Mouse (Mus musculus): ENCODE measurements at regions not wholly inside any gene's neighbourhood (a gene's known extent, or its start where the extent isn't known, plus 50 kb on each side); places are given as distances from the start of the nearest gene placed in this dataset.

DNA sequence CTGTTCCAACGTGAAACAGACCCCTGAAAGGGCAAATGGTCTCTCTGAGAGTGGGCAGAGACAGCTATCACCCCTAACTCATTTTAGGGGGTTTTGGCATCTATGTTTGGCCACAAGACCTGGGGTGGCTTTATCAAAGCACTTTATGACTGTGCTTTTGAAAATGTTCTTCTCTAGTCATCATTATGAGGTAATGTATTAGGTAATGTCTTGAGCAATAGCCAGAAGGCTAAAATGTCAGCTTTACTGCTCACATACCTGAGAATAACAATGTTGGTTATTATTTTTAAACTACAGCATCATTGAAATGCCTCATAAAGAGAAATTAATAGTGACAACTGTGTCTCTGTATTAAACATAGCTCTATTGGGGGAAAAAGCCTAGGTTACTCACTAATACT, 129.9 kb upstream of the Rnd3 start:
- Histone ChIP-seq H3K36me3 (ENCODE audit: control insufficient read depth, insufficient read depth, low read length) (no peaks in the 10 kb centered on the region), H3K27ac (ENCODE audit: insufficient read depth, low read depth, low read length) (no peak overlapping the region), H3K4me1 (ENCODE audit: control insufficient read depth, insufficient read depth, insufficient read length, low read length) (no peaks in the 10 kb centered on the region), H3K27me3 (ENCODE audit: control insufficient read depth, insufficient read depth, low read length) (no peaks in the 10 kb centered on the region), H3K4me3 (ENCODE audit: low read depth, low read length) (no peak overlapping the region)
- TF ChIP-seq CTCF (IDR thresholded peaks at IDR 0.05; ENCODE audit: extremely low read depth, insufficient read length, insufficient replicate concordance, low read depth, low read length) = no peak
- no peak for TF ChIP-seq POLR2A (IDR thresholded peaks at IDR 0.05; ENCODE audit: low read depth, low read length)
- WGBS = 61% methylated on average over 1 of the region's 1 CpGs

- Histone ChIP-seq H3K4me1 (ENCODE audit: control insufficient read depth, insufficient read depth, insufficient read length, low read length) (no peaks in the 10 kb centered on the region), H3K36me3 (ENCODE audit: control insufficient read depth, insufficient read depth, low read length) (no peaks in the 10 kb centered on the region), H3K27me3 (ENCODE audit: control insufficient read depth, insufficient read depth, low read length) (no peaks in the 10 kb centered on the region), H3K27ac (ENCODE audit: insufficient read depth, low read depth, low read length) (no peak overlapping the region), H3K4me3 (ENCODE audit: low read depth, low read length) (no peak overlapping the region)
- TF ChIP-seq CTCF (IDR thresholded peaks at IDR 0.05; ENCODE audit: extremely low read depth, insufficient read length, insufficient replicate concordance, low read depth, low read length) (no peak), POLR2A (IDR thresholded peaks at IDR 0.05; ENCODE audit: low read depth, low read length) (no peak)
- WGBS = 79% methylated on average over 4 of the region's 4 CpGs
Observed at GRCm38 (mm10) chr2:51278356-51278755, 129.4 kb upstream of the Rnd3 start.

DNA sequence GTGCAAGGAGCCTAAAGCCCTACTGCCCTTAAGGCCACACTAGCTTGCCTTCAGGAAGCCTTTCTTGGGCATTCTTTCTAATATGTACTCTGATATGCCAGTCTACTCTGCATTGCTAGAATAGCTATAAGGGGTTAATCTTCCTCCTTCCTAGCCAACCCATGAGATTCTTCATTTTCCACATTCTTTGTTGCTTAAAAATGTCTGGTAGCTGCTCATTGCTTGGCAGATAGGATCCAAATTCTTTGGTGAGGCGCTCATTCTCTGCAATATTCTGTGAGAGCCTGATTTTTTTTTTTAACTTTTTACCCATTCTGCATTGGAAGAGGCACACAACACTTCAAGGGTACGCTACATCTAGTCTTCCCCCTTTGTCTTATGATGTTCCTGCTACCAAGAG, 127.7 kb upstream of the Rnd3 start:
- Histone ChIP-seq H3K4me3 (ENCODE audit: low read depth, low read length) (no peak overlapping the region), H3K4me1 (ENCODE audit: control insufficient read depth, insufficient read depth, insufficient read length, low read length) (no peaks in the 10 kb centered on the region), H3K27me3 (ENCODE audit: control insufficient read depth, insufficient read depth, low read length) (no peaks in the 10 kb centered on the region), H3K36me3 (ENCODE audit: control insufficient read depth, insufficient read depth, low read length) (no peaks in the 10 kb centered on the region), H3K27ac (ENCODE audit: insufficient read depth, low read depth, low read length) (no peak overlapping the region)
- 73% methylated on average over 2 of the region's 2 CpGs for WGBS
- TF ChIP-seq POLR2A (IDR thresholded peaks at IDR 0.05; ENCODE audit: low read depth, low read length) (no peak), CTCF (IDR thresholded peaks at IDR 0.05; ENCODE audit: extremely low read depth, insufficient read length, insufficient replicate concordance, low read depth, low read length) (no peak)

DNA sequence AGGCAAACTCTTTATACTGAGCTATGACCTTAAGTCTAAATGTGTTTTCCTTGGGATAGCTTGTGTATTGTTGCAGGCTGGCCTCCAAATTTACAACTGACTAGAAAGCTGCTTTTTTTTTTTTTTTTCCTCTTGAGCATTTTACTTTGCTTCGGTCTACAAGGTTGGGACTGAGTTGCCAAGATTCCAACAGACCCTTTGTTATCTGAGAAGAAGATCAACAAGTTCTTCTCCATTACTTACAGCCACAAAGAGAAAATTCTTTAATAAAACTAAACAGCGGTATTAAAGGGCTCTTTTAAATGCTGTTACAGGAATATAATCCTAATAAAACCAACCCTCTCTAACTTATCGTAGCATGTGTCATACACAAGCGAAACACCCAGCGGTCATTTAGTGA, 124.4 kb upstream of the Rnd3 start:
- 48% methylated on average over 5 of the region's 5 CpGs for WGBS
- Histone ChIP-seq H3K4me1 (ENCODE audit: control insufficient read depth, insufficient read depth, insufficient read length, low read length) (no peaks in the 10 kb centered on the region), H3K4me3 (ENCODE audit: low read depth, low read length) (no peak overlapping the region), H3K27ac (ENCODE audit: insufficient read depth, low read depth, low read length) (no peak overlapping the region), H3K36me3 (ENCODE audit: control insufficient read depth, insufficient read depth, low read length) (no peaks in the 10 kb centered on the region), H3K27me3 (ENCODE audit: control insufficient read depth, insufficient read depth, low read length) (no peaks in the 10 kb centered on the region)
- TF ChIP-seq POLR2A (IDR thresholded peaks at IDR 0.05; ENCODE audit: low read depth, low read length) (no peak), CTCF (IDR thresholded peaks at IDR 0.05; ENCODE audit: extremely low read depth, insufficient read length, insufficient replicate concordance, low read depth, low read length) (no peak)

GRCm38 (mm10) chr2:51268532-51268931, 119.6 kb upstream of the Rnd3 start:
- no peaks in the 10 kb centered on the region for H3K36me3 ChIP-seq (ENCODE audit: control insufficient read depth, insufficient read depth, low read length)
- H3K27me3 ChIP-seq (ENCODE audit: control insufficient read depth, insufficient read depth, low read length) = no peaks in the 10 kb centered on the region
- TF ChIP-seq POLR2A (IDR thresholded peaks at IDR 0.05; ENCODE audit: low read depth, low read length) (no peak), CTCF (IDR thresholded peaks at IDR 0.05; ENCODE audit: extremely low read depth, insufficient read length, insufficient replicate concordance, low read depth, low read length) (no peak)
- no peak overlapping the region for H3K27ac ChIP-seq (ENCODE audit: insufficient read depth, low read depth, low read length)
- no peak overlapping the region for H3K4me3 ChIP-seq (ENCODE audit: low read depth, low read length)
- 42% methylated on average over 2 of the region's 2 CpGs for WGBS
- H3K4me1 ChIP-seq (ENCODE audit: control insufficient read depth, insufficient read depth, insufficient read length, low read length) = no peaks in the 10 kb centered on the region

DNA sequence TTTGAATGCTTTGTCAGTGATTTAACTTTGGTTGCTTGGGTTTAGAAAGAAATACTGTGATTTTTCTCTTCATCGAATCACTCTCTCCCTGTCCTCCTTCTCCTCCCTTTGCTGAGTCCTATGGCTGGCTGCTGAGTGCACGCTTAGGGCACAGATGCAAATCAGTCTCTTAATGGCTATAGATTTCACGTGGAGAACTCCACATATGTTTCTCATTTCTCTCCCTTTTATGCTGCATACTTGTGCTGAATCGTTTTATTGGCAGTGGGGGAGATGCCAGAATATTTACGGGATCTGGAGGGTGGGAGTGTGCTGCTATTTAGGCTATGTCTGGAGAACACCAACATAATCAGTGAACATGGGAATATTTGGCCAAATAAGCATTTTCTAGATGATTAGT, 118.8 kb upstream of the Rnd3 start:
- H3K4me1 ChIP-seq (ENCODE audit: control insufficient read depth, insufficient read depth, insufficient read length, low read length) = no peaks in the 10 kb centered on the region
- no peaks in the 10 kb centered on the region for H3K36me3 ChIP-seq (ENCODE audit: control insufficient read depth, insufficient read depth, low read length)
- no peaks in the 10 kb centered on the region for H3K27me3 ChIP-seq (ENCODE audit: control insufficient read depth, insufficient read depth, low read length)
- no peak overlapping the region for H3K27ac ChIP-seq (ENCODE audit: insufficient read depth, low read depth, low read length)
- WGBS = 72% methylated on average over 5 of the region's 5 CpGs
- TF ChIP-seq CTCF (IDR thresholded peaks at IDR 0.05; ENCODE audit: extremely low read depth, insufficient read length, insufficient replicate concordance, low read depth, low read length) (no peak), POLR2A (IDR thresholded peaks at IDR 0.05; ENCODE audit: low read depth, low read length) (no peak)
- no peak overlapping the region for H3K4me3 ChIP-seq (ENCODE audit: low read depth, low read length)

GRCm38 (mm10) chr2:51262506-51262905, 113.6 kb upstream of the Rnd3 start:
- H3K36me3 ChIP-seq (ENCODE audit: control insufficient read depth, insufficient read depth, low read length) = no peaks in the 10 kb centered on the region
- H3K27ac ChIP-seq (ENCODE audit: insufficient read depth, low read depth, low read length) = no peak overlapping the region
- no peaks in the 10 kb centered on the region for H3K27me3 ChIP-seq (ENCODE audit: control insufficient read depth, insufficient read depth, low read length)
- H3K4me1 ChIP-seq (ENCODE audit: control insufficient read depth, insufficient read depth, insufficient read length, low read length) = no peaks in the 10 kb centered on the region
- 98% methylated on average over 1 of the region's 1 CpGs for WGBS
- no peak for TF ChIP-seq POLR2A (IDR thresholded peaks at IDR 0.05; ENCODE audit: low read depth, low read length)
- no peak for TF ChIP-seq CTCF (IDR thresholded peaks at IDR 0.05; ENCODE audit: extremely low read depth, insufficient read length, insufficient replicate concordance, low read depth, low read length)
- no peak overlapping the region for H3K4me3 ChIP-seq (ENCODE audit: low read depth, low read length)

DNA sequence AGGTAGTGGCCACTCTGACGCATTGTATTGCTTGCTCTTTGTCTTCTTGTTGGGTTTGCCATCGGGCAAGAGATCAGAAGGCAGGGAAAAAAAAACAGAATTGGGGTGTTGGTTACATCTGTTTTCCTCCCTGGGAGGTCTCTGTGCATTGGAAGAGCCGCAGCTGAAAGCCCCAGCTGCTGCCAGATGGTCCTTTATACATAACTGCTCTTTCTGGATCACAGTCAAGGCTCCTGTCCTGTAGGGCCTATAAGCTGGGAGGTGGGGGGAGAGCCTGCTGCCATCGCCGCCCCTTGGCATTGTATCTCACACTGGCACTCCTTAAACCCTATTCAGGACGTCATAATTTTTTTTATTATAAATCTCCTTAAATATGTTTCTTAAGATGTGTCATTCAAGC, 101.9 kb upstream of the Rnd3 start:
- Histone ChIP-seq H3K27ac (ENCODE audit: insufficient read depth, low read depth, low read length) (no peak overlapping the region), H3K36me3 (ENCODE audit: control insufficient read depth, insufficient read depth, low read length) (no peaks in the 10 kb centered on the region), H3K27me3 (ENCODE audit: control insufficient read depth, insufficient read depth, low read length) (no peaks in the 10 kb centered on the region), H3K4me1 (ENCODE audit: control insufficient read depth, insufficient read depth, insufficient read length, low read length) (no peaks in the 10 kb centered on the region), H3K4me3 (ENCODE audit: low read depth, low read length) (no peak overlapping the region)
- TF ChIP-seq CTCF (IDR thresholded peaks at IDR 0.05; ENCODE audit: extremely low read depth, insufficient read length, insufficient replicate concordance, low read depth, low read length) = no peak
- 82% methylated on average over 6 of the region's 6 CpGs for WGBS
